Mouse (Mus musculus) urinary bladder, adult 2 months (tissue): ENCODE measurements around the gene Ints2. TPM values are rescaled to one million over a fixed set of nuclear protein-coding genes. Genes with fewer than 3 reads are reported as not detected.
"Not testable (repeated sequence)": the region's sequence is repeated elsewhere in the genome, so short reads cannot be mapped to it uniquely, and the experiment has no call there.

Source experiments
- DNase-seq: peaks from one replicate; pipeline ENCODE4 v3.0.0; 2022; ENCODE audit warnings: low spot score
- polyA plus RNA-seq: library from polyadenylated mRNA; depleted of rRNA; stranded (reverse); fragments of >200 nt; gene quantifications from 2 replicates; pipeline ENCODE4 v1.2.3, GENCODE M21; 2012; rRNA removed

The Ints2 gene
- 12.1 and 13.9 TPM in 2 replicates for polyA plus RNA-seq

- DNase-seq, result peak; percentile 88
Observed at GRCm38 (mm10) chr11:86257460-86258076, at the start of gene Ints2. TSS of gene Ints2 (minus strand) at chr11:86257575.

GRCm38 (mm10) chr11:86292201-86292600, 34.8 kb upstream of the Ints2 start:
- DNase-seq, result not testable (repeated sequence)

GRCm38 (mm10) chr11:86291714-86292113, 34.3 kb upstream of the Ints2 start:
- no peak for DNase-seq

GRCm38 (mm10) chr11:86285729-86286128, 28.4 kb upstream of the Ints2 start:
- DNase-seq, result no peak

- DNase-seq, result no peak
Observed at GRCm38 (mm10) chr11:86278442-86279102, 21.2 kb upstream of the Ints2 start.

GRCm38 (mm10) chr11:86257054-86257453, 321 bp downstream of the Ints2 start:
- DNase-seq, result peak; percentile 33

- no peak for DNase-seq
Observed at GRCm38 (mm10) chr11:86253342-86253741, 4.0 kb downstream of the Ints2 start.

- DNase-seq, result no peak
Observed at GRCm38 (mm10) chr11:86232446-86232845, 24.9 kb downstream of the Ints2 start.

GRCm38 (mm10) chr11:86231781-86232350, 25.5 kb downstream of the Ints2 start:
- DNase-seq, result no peak

- DNase-seq, result no peak
Observed at GRCm38 (mm10) chr11:86226646-86227180, 30.7 kb downstream of the Ints2 start.

- DNase-seq, result no peak
Observed at GRCm38 (mm10) chr11:86225761-86226160, 31.6 kb downstream of the Ints2 start.

GRCm38 (mm10) chr11:86211803-86212202, 45.6 kb downstream of the Ints2 start:
- DNase-seq, result no peak

- no peak for DNase-seq
Observed at GRCm38 (mm10) chr11:86209123-86209522, 48.3 kb downstream of the Ints2 start.

- DNase-seq, result no peak
Observed at GRCm38 (mm10) chr11:86205876-86206275, 51.5 kb downstream of the Ints2 start.

GRCm38 (mm10) chr11:86205031-86205430, 52.3 kb downstream of the Ints2 start:
- DNase-seq, result no peak

GRCm38 (mm10) chr11:86201901-86202675, 55.3 kb downstream of the Ints2 start:
- DNase-seq, result no peak

GRCm38 (mm10) chr11:86201037-86201786, 56.2 kb downstream of the Ints2 start, which contains the start of gene Brip1:
TSS of gene Brip1 (minus strand) at chr11:86201193.
- DNase-seq, result peak; percentile 74

- no peak for DNase-seq
Observed at GRCm38 (mm10) chr11:86200460-86201021, 56.8 kb downstream of the Ints2 start.

GRCm38 (mm10) chr11:86199733-86200132, 57.6 kb downstream of the Ints2 start:
- DNase-seq, result no peak

- DNase-seq, result not testable (repeated sequence)
Observed at GRCm38 (mm10) chr11:86185224-86185623, 72.2 kb downstream of the Ints2 start.

- no peak for DNase-seq
Observed at GRCm38 (mm10) chr11:86175833-86176232, 81.5 kb downstream of the Ints2 start.
